Mouse (Mus musculus): ENCODE results near the gene Zfp592. TPM values are rescaled to one million over a fixed set of nuclear protein-coding genes. Genes with fewer than 3 reads are reported as not detected.

The Zfp592 gene
- polyA plus RNA-seq, 1 experiment from 2014 or later = 15.3 TPM

- Histone ChIP-seq H3K4me1 (ENCODE audit: control insufficient read depth, insufficient read depth, low read length) (peaks cover 5% of the 10 kb centered on the region; the same call in 1 of the 2 replicates), H3K9me3 (ENCODE audit: control insufficient read depth, low read length) (peaks cover 2% of the 10 kb centered on the region; the same call in 1 of the 2 replicates), H3K4me2 (ENCODE audit: low read depth, severe bottlenecking) (no peak overlapping the region), H3K27me3 (ENCODE audit: control insufficient read depth, insufficient read depth, low read length) (no peaks in the 10 kb centered on the region), H3K36me3 (ENCODE audit: control insufficient read depth, insufficient read depth, low read length) (no peaks in the 10 kb centered on the region), H3K4me3 (ENCODE audit: low read depth, low read length) (no peak overlapping the region), H3K27ac (replicated peaks; ENCODE audit: low read depth, low read length) (no peak overlapping the region), H3K9ac (ENCODE audit: low read length) (no peak overlapping the region)
- no peak for DNase-seq (ENCODE audit: low spot score)
- WGBS = 63% methylated on average over 5 of the region's 5 CpGs
- ATAC-seq (ENCODE audit: insufficient number of reproducible peaks, low FRiP score, low TSS enrichment, low read depth) = no peak
Measured at GRCm38 (mm10) chr7:81072463-81072862, 79.0 kb downstream of the Zfp592 start.

- DNase-seq (ENCODE audit: low spot score) (no peak), ATAC-seq (ENCODE audit: insufficient number of reproducible peaks, low FRiP score, low TSS enrichment, low read depth) (no peak)
- H3K9me3 ChIP-seq (ENCODE audit: control insufficient read depth, low read length) = peaks cover 2% of the 10 kb centered on the region; the same call in 1 of the 2 replicates
- H3K27ac ChIP-seq (replicated peaks; ENCODE audit: low read depth, low read length) = no peak overlapping the region
- no peak overlapping the region for H3K4me3 ChIP-seq (ENCODE audit: low read depth, low read length)
- 85% methylated on average over 5 of the region's 5 CpGs for WGBS
- peaks cover 5% of the 10 kb centered on the region; the same call in 1 of the 2 replicates for H3K4me1 ChIP-seq (ENCODE audit: control insufficient read depth, insufficient read depth, low read length)
- no peaks in the 10 kb centered on the region for H3K36me3 ChIP-seq (ENCODE audit: control insufficient read depth, insufficient read depth, low read length)
- H3K4me2 ChIP-seq (ENCODE audit: low read depth, severe bottlenecking) = no peak overlapping the region
- H3K9ac ChIP-seq (ENCODE audit: low read length) = no peak overlapping the region
- no peaks in the 10 kb centered on the region for H3K27me3 ChIP-seq (ENCODE audit: control insufficient read depth, insufficient read depth, low read length)
Measured at GRCm38 (mm10) chr7:81073273-81073672, 79.8 kb downstream of the Zfp592 start.

- ATAC-seq (ENCODE audit: insufficient number of reproducible peaks, low FRiP score, low TSS enrichment, low read depth) (no peak), DNase-seq (ENCODE audit: low spot score) (peak; percentile 49)
- Histone ChIP-seq H3K4me2 (ENCODE audit: low read depth, severe bottlenecking) (no peak overlapping the region), H3K9ac (ENCODE audit: low read length) (no peak overlapping the region), H3K27me3 (ENCODE audit: control insufficient read depth, insufficient read depth, low read length) (no peaks in the 10 kb centered on the region), H3K36me3 (ENCODE audit: control insufficient read depth, insufficient read depth, low read length) (no peaks in the 10 kb centered on the region), H3K4me1 (ENCODE audit: control insufficient read depth, insufficient read depth, low read length) (peaks cover 5% of the 10 kb centered on the region; the same call in 1 of the 2 replicates), H3K27ac (replicated peaks; ENCODE audit: low read depth, low read length) (no peak overlapping the region), H3K4me3 (ENCODE audit: low read depth, low read length) (no peak overlapping the region), H3K9me3 (ENCODE audit: control insufficient read depth, low read length) (peaks cover 2% of the 10 kb centered on the region; the same call in 1 of the 2 replicates)
- 42% methylated on average over 9 of the region's 9 CpGs for WGBS
Measured at GRCm38 (mm10) chr7:81074546-81074945, 81.1 kb downstream of the Zfp592 start.

- DNase-seq (ENCODE audit: low spot score) = no peak
- no peak for ATAC-seq (ENCODE audit: insufficient number of reproducible peaks, low FRiP score, low TSS enrichment, low read depth)
- H3K9me3 ChIP-seq (ENCODE audit: control insufficient read depth, low read length) = peaks cover 2% of the 10 kb centered on the region; the same call in 1 of the 2 replicates
- no peak overlapping the region for H3K4me3 ChIP-seq (ENCODE audit: low read depth, low read length)
- no peaks in the 10 kb centered on the region for H3K36me3 ChIP-seq (ENCODE audit: control insufficient read depth, insufficient read depth, low read length)
- no peak overlapping the region for H3K4me2 ChIP-seq (ENCODE audit: low read depth, severe bottlenecking)
- H3K27me3 ChIP-seq (ENCODE audit: control insufficient read depth, insufficient read depth, low read length) = no peaks in the 10 kb centered on the region
- no peak overlapping the region for H3K27ac ChIP-seq (replicated peaks; ENCODE audit: low read depth, low read length)
- WGBS = 62% methylated on average over 7 of the region's 7 CpGs
- H3K9ac ChIP-seq (ENCODE audit: low read length) = no peak overlapping the region
- H3K4me1 ChIP-seq (ENCODE audit: control insufficient read depth, insufficient read depth, low read length) = peaks cover 5% of the 10 kb centered on the region; the same call in 1 of the 2 replicates
Measured at GRCm38 (mm10) chr7:81075299-81075698, 81.8 kb downstream of the Zfp592 start.

- no peak overlapping the region for H3K27ac ChIP-seq (replicated peaks; ENCODE audit: low read depth, low read length)
- H3K4me3 ChIP-seq (ENCODE audit: low read depth, low read length) = no peak overlapping the region
- peaks cover 5% of the 10 kb centered on the region; the same call in 1 of the 2 replicates for H3K4me1 ChIP-seq (ENCODE audit: control insufficient read depth, insufficient read depth, low read length)
- WGBS = 86% methylated on average over 5 of the region's 5 CpGs
- H3K4me2 ChIP-seq (ENCODE audit: low read depth, severe bottlenecking) = no peak overlapping the region
- DNase-seq (ENCODE audit: low spot score) (no peak), ATAC-seq (ENCODE audit: insufficient number of reproducible peaks, low FRiP score, low TSS enrichment, low read depth) (no peak)
- H3K9me3 ChIP-seq (ENCODE audit: control insufficient read depth, low read length) = peaks cover 2% of the 10 kb centered on the region; the same call in 1 of the 2 replicates
- no peaks in the 10 kb centered on the region for H3K36me3 ChIP-seq (ENCODE audit: control insufficient read depth, insufficient read depth, low read length)
- no peaks in the 10 kb centered on the region for H3K27me3 ChIP-seq (ENCODE audit: control insufficient read depth, insufficient read depth, low read length)
- H3K9ac ChIP-seq (ENCODE audit: low read length) = no peak overlapping the region
Measured at GRCm38 (mm10) chr7:81075732-81076131, 82.3 kb downstream of the Zfp592 start.

- Histone ChIP-seq H3K9ac (ENCODE audit: low read length) (no peak overlapping the region), H3K4me3 (ENCODE audit: low read depth, low read length) (no peak overlapping the region), H3K4me1 (ENCODE audit: control insufficient read depth, insufficient read depth, low read length) (peaks cover 5% of the 10 kb centered on the region; the same call in 1 of the 2 replicates), H3K4me2 (ENCODE audit: low read depth, severe bottlenecking) (no peak overlapping the region), H3K27ac (replicated peaks; ENCODE audit: low read depth, low read length) (no peak overlapping the region), H3K9me3 (ENCODE audit: control insufficient read depth, low read length) (peaks cover 2% of the 10 kb centered on the region; the same call in 1 of the 2 replicates), H3K27me3 (ENCODE audit: control insufficient read depth, insufficient read depth, low read length) (no peaks in the 10 kb centered on the region), H3K36me3 (ENCODE audit: control insufficient read depth, insufficient read depth, low read length) (no peaks in the 10 kb centered on the region)
- no peak for DNase-seq (ENCODE audit: low spot score)
- WGBS = 67% methylated on average over 6 of the region's 6 CpGs
- ATAC-seq (ENCODE audit: insufficient number of reproducible peaks, low FRiP score, low TSS enrichment, low read depth) = no peak
Measured at GRCm38 (mm10) chr7:81077009-81077408, 83.5 kb downstream of the Zfp592 start.

- no peaks in the 10 kb centered on the region for H3K36me3 ChIP-seq (ENCODE audit: control insufficient read depth, insufficient read depth, low read length)
- peaks cover 3% of the 10 kb centered on the region for H3K4me1 ChIP-seq (ENCODE audit: control insufficient read depth, insufficient read depth, low read length)
- H3K4me2 ChIP-seq (ENCODE audit: low read depth, severe bottlenecking) = no peak overlapping the region
- no peak for DNase-seq (ENCODE audit: low spot score)
- no peaks in the 10 kb centered on the region for H3K27me3 ChIP-seq (ENCODE audit: control insufficient read depth, insufficient read depth, low read length)
- 88% methylated on average over 6 of the region's 6 CpGs for WGBS
- no peak for ATAC-seq (ENCODE audit: insufficient number of reproducible peaks, low FRiP score, low TSS enrichment, low read depth)
- H3K4me3 ChIP-seq (ENCODE audit: low read depth, low read length) = no peak overlapping the region
- H3K27ac ChIP-seq (replicated peaks; ENCODE audit: low read depth, low read length) = no peak overlapping the region
- H3K9ac ChIP-seq (ENCODE audit: low read length) = no peak overlapping the region
- H3K9me3 ChIP-seq (ENCODE audit: control insufficient read depth, low read length) = no peaks in the 10 kb centered on the region
Measured at GRCm38 (mm10) chr7:81078740-81079139, 85.3 kb downstream of the Zfp592 start.

GRCm38 (mm10) chr7:81093420-81093965, 100.0 kb downstream of the Zfp592 start:
- Histone ChIP-seq H3K9me3 (ENCODE audit: control insufficient read depth, low read length) (no peaks in the 10 kb centered on the region), H3K9ac (ENCODE audit: low read length) (no peak overlapping the region), H3K27ac (replicated peaks; ENCODE audit: low read depth, low read length) (no peak overlapping the region), H3K4me1 (ENCODE audit: control insufficient read depth, insufficient read depth, low read length) (no peaks in the 10 kb centered on the region), H3K4me3 (ENCODE audit: low read depth, low read length) (no peak overlapping the region), H3K36me3 (ENCODE audit: control insufficient read depth, insufficient read depth, low read length) (no peaks in the 10 kb centered on the region), H3K27me3 (ENCODE audit: control insufficient read depth, insufficient read depth, low read length) (no peaks in the 10 kb centered on the region), H3K4me2 (ENCODE audit: low read depth, severe bottlenecking) (no peak overlapping the region)
- 57% methylated on average over 18 of the region's 18 CpGs for WGBS
- DNase-seq (ENCODE audit: low spot score) (no peak), ATAC-seq (ENCODE audit: insufficient number of reproducible peaks, low FRiP score, low TSS enrichment, low read depth) (no peak)
